Mouse (Mus musculus) lung, postnatal 0 days (tissue): ENCODE results near the gene Rsph3b. TPM values are rescaled to one million over a fixed set of nuclear protein-coding genes. Genes with fewer than 3 reads are reported as not detected.

Experiments used
- ATAC-seq: fragments of 200-750 bp; cut with Nextera tagmentation; 2 replicates; pipeline ENCODE4 v1.8.0; 2017; ENCODE audit warnings: moderate library complexity
- DNase-seq: peaks from one replicate; pipeline ENCODE4 v3.0.0-alpha.2; 2016; ENCODE audit warnings: low spot score
- H3K27ac ChIP-seq: fragments of 300-500 bp; sonication (generic); 2 replicates; pipeline ENCODE4 v1.5.1; 2014; ENCODE audit warnings: antibody characterized with exemption, mild to moderate bottlenecking, low read length, mixed read lengths
- H3K27me3 ChIP-seq: fragments of 300-500 bp; sonication (generic); replicated peaks from 2 replicates; pipeline ENCODE4 v1.6.1; 2014; ENCODE audit warnings: low read length, mixed read lengths; ENCODE audit not compliant: insufficient read depth
- H3K36me3 ChIP-seq: fragments of 300-500 bp; sonication (generic); 2 replicates; pipeline ENCODE4 v1.6.1; 2014; ENCODE audit warnings: low read length, mixed read lengths; ENCODE audit not compliant: insufficient read depth
- H3K4me1 ChIP-seq: fragments of 300-500 bp; sonication (generic); 2 replicates; pipeline ENCODE4 v1.6.1; 2014; ENCODE audit warnings: antibody characterized with exemption, low read depth, low read length, mixed read lengths; ENCODE audit not compliant: insufficient read depth
- H3K4me2 ChIP-seq: fragments of 300-500 bp; sonication (generic); replicated peaks from 2 replicates; pipeline ENCODE4 v1.6.1; 2014; ENCODE audit warnings: low read depth, mild to moderate bottlenecking, low read length, moderate library complexity, mixed read lengths
- H3K4me3 ChIP-seq: fragments of 300-500 bp; sonication (generic); 2 replicates; pipeline ENCODE4 v1.5.1; 2014; ENCODE audit warnings: low read depth, low read length
- H3K9ac ChIP-seq: fragments of 300-500 bp; sonication (generic); replicated peaks from 2 replicates; pipeline ENCODE4 v1.6.1; 2014; ENCODE audit warnings: low read depth, mild to moderate bottlenecking
- H3K9me3 ChIP-seq: fragments of 300-500 bp; sonication (generic); 2 replicates; pipeline ENCODE4 v1.6.1; 2016; ENCODE audit warnings: low read length, mixed read lengths
- CTCF ChIP-seq: IDR thresholded peaks from 2 replicates; pipeline ENCODE4 v1.5.1; 2016; ENCODE audit warnings: antibody characterized with exemption, mild to moderate bottlenecking
- EP300 ChIP-seq: IDR thresholded peaks from 2 replicates; pipeline ENCODE4 v1.6.1; 2016; ENCODE audit warnings: antibody characterized with exemption, mild to moderate bottlenecking, control low read depth
- WGBS: fragments of 180-500 bp; shearing (Covaris S2); extraction: QIAGEN DNeasy Blood & Tissue Kit; methylation state at CpG from one replicate; pipeline ENCODE4 v1.1.7; 2014; 5-methylcytosine and 5-hydroxymethylcytosine counted together
- microRNA-seq: library from miRNA; unstranded; fragments of <30 nt; microRNA quantifications from one replicate; pipeline ENCODE4, GENCODE M21; 2016
- polyA plus RNA-seq: library from polyadenylated mRNA; unstranded; fragments of >200 nt; fragmentation: Nextera tagmentation; extraction: Ambion mirVana; gene quantifications from 2 replicates; pipeline ENCODE4 v1.2.1, GENCODE M21; 2015

Gene Rsph3b
- polyA plus RNA-seq, 1 experiment from 2014 or later, result 47.2 TPM

DNA sequence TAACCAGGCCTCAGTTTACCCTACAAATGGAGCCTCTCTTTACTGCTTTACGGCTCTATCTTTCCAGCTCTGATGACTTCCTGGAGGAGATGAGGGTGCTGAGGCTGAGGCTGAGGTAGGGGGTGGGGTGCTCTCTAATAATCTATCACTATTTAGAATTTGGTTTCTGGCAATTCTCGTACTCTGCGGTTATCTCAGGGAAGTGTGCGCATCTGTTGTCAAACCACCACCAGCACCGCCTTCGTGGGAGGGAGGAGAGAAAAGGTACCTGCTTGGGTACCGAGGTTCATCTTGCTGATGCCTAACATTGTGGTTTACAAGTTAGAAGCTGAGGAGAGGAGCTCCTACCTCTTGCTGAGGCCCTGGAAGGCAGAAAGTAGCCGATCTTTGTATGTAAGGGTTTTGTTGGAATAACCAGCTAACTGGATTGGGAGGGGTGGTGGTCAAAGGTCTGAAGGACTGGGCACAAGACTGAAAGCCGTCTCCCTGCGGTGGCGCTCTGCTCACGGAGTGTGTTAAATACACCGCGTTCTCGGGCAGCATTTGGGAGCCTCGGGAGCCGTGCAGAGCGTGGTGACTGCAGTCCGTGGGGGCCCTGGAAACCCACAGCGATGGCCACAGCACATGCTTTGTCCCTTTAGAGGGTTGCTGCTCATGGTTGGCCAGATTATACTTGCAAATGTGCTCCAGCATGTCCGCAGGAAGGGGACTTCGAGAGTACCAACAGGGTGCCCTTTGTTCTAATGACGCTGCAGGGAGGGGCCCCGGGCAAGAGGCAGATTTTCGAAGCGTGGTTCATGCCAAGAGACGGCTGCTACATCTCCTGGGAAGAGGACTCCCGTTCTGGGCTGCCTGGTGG is 87.1 kb downstream of the Rsph3b start:
- DNase-seq, result peak; percentile 54

DNA sequence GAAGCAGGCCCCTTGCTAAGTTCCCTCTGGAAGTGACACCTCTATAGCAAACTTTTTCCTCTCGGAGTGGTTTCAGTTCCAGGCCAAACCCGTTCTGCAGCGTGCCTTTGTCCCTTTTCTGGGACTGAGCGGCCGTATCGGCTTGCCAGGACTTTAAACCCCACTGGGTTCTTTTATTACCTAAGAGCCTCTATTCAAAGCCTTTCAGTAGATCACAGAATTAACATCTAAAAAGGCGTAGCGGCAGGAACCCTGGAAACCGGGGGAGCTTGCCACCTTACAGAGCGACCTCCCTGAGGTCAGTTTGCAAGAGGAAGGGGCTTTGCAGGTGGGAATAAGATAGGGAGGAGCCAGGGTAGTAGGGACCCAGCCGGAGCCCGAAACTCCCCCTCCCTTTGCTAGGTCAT is 88.0 kb downstream of the Rsph3b start:
- TF ChIP-seq CTCF, result no peak
- no peak for TF ChIP-seq EP300
- 33% methylated on average over 12 of the region's 12 CpGs for WGBS
- Histone ChIP-seq H3K27ac (peak overlapping the region; percentile 64), H3K27me3 (no peaks in the 10 kb centered on the region), H3K9me3 (no peaks in the 10 kb centered on the region), H3K9ac (no peak overlapping the region), H3K4me3 (no peak overlapping the region), H3K36me3 (no peaks in the 10 kb centered on the region), H3K4me2 (no peak overlapping the region; the same call in 1 of the 2 replicates), H3K4me1 (peaks cover 12% of the 10 kb centered on the region; the same call in 1 of the 2 replicates)
- ATAC-seq (peak; percentile 46; the same call in 1 of the 2 replicates), DNase-seq (peak; percentile 61)

More for the DNA sequence above, 87.1 kb downstream of the Rsph3b start:
- Histone ChIP-seq H3K4me2 (peak overlapping the region; percentile 51), H3K4me3 (peak overlapping the region; percentile 9; the same call in 1 of the 2 replicates), H3K36me3 (no peaks in the 10 kb centered on the region), H3K27ac (no peak overlapping the region), H3K9me3 (no peaks in the 10 kb centered on the region), H3K4me1 (peaks cover 12% of the 10 kb centered on the region; the same call in 1 of the 2 replicates), H3K27me3 (no peaks in the 10 kb centered on the region), H3K9ac (0 out of 2 replicates have a peak overlapping the region, but pooled peaks have one; percentile 16)
- ATAC-seq, result peak; percentile 46
- no peak for TF ChIP-seq EP300
- TF ChIP-seq CTCF, result no peak
- WGBS, result 17% methylated on average over 28 of the region's 28 CpGs

GRCm38 (mm10) chr17:6860067-6860466 is 88.4 kb downstream of the Rsph3b start:
- TF ChIP-seq CTCF, result no peak
- no peak for TF ChIP-seq EP300
- ATAC-seq (peak; percentile 61), DNase-seq (peak; percentile 80)
- H3K27ac ChIP-seq, result peak overlapping the region; percentile 64
- peaks cover 12% of the 10 kb centered on the region; the same call in 1 of the 2 replicates for H3K4me1 ChIP-seq
- H3K9me3 ChIP-seq, result no peaks in the 10 kb centered on the region
- H3K36me3 ChIP-seq, result no peaks in the 10 kb centered on the region
- H3K4me3 ChIP-seq, result no peak overlapping the region
- no peak overlapping the region for H3K9ac ChIP-seq
- WGBS, result 9% methylated on average over 4 of the region's 4 CpGs
- H3K27me3 ChIP-seq, result no peaks in the 10 kb centered on the region
- no peak overlapping the region; the same call in 1 of the 2 replicates for H3K4me2 ChIP-seq

Small RNA genes lying within 50 kb of the gene (microRNA-seq; reads per million reads assigned to microRNA genes)
- not detected for gene Mir692-1

Other genes starting within 250 kb of the Rsph3b start
- gene Ezr, start 165.9 kb downstream of the Rsph3b start, polyA plus RNA-seq, result 275 and 288 TPM in 2 replicates
- 22.1 and 24.1 TPM in 2 replicates for gene Tagap1, start 12.5 kb upstream of the Rsph3b start, polyA plus RNA-seq
- 426 and 446 TPM in 2 replicates for gene Rnaset2b, start 22.0 kb upstream of the Rsph3b start, polyA plus RNA-seq
- 0.30 and 0.32 TPM in 2 replicates for gene Gm49721, start 30.2 kb upstream of the Rsph3b start, polyA plus RNA-seq
- gene Gm1604a, start 76.9 kb upstream of the Rsph3b start, polyA plus RNA-seq, result not detected in 2 replicates
- gene Rps6ka2, start 221.4 kb upstream of the Rsph3b start, polyA plus RNA-seq, result 7.1 and 8.4 TPM in 2 replicates